Mouse (Mus musculus) liver, adult 2 months (tissue): Measurements from ENCODE around the gene Tmem37.

Experiments
- CTCF ChIP-seq: fragments of 200-500 bp; IDR thresholded peaks from 2 replicates; pipeline ENCODE4 v1.5.1; 2011; ENCODE audit warnings: low read depth, low read length, control low read depth
- POLR2A ChIP-seq: fragments of 200-500 bp; IDR thresholded peaks from 2 replicates; pipeline ENCODE4 v1.6.1; 2011; ENCODE audit warnings: low read length, control low read depth; ENCODE audit not compliant: insufficient read depth; ENCODE audit errors: extremely low read depth

GRCm38 (mm10) chr1:120080632-120081031 is 6.8 kb upstream of the Tmem37 start:
- TF ChIP-seq POLR2A (no peak), CTCF (no peak)
